Mouse (Mus musculus) kidney, postnatal 14 days (tissue): Measurements from ENCODE around the gene Il1rapl1.

Experiments used
- DNase-seq: peaks from one replicate; pipeline ENCODE4 v3.0.0; 2022; ENCODE audit warnings: mixed read lengths

Il1rapl1 gene

DNA sequence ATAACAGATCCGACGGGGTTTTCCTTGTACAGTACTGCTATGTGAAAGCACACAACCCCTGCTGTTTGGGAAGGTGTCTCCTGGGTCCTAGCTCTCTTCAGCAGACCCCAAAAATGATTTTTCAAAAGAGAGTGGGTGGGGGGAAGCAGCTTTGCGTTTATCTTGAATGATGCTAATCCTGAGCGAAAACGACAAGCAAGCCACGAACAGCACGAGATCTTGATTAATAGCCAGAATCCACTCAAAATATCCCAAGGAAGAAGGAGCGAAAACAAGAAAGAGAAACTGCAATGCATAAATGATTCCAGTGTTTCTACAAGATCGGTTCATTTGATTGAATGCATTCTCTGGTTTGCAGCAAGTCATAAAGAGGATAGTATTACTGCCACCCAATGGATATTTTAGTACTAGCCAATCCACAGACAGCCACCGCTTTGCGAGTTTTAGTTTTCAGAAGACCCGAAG lies at the start of gene Il1rapl1:
Gene Il1rapl1, minus strand, starts transcription at position 37 of the 465 bp plus-strand sequence.
- no peak for DNase-seq

DNA sequence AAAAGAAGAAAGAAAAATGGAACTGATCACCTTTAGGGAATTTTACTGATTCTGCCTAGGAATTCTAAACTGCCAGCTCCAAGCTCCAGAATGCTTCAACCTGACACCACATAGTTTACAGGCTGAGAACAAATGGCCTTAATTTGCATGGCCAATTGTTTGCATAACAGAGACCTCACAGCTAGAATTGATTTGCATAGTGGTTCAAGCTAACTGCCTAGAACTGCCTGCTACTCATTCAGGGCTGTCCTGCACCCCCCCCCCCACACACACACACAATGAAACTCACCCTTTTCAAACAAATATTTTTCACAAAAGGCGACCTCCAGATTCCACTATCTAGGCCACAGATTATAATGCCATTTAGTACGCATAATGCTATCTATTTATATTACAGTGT lies 42.6 kb upstream of the Il1rapl1 start:
- DNase-seq = no peak

DNA sequence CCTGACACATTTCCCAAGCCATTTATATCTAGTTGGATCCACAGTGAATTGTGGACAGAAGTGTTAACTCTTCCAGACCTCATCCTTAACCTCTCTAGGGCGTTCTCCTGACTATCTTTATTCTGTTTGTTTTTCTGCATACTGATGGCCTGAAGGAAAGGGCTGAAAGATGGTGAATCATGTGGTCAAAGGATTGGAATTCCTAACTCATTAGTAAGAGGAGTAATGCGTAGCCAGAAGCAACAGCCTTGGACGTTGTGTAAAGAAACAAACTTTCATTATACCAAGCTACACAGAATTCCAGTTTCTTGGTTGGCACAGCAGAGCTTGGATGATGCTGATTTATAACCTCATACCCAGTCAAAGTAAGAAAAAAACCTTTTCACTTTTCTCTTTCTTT lies 10.2 kb upstream of the Il1rapl1 start:
- no peak for DNase-seq

DNA sequence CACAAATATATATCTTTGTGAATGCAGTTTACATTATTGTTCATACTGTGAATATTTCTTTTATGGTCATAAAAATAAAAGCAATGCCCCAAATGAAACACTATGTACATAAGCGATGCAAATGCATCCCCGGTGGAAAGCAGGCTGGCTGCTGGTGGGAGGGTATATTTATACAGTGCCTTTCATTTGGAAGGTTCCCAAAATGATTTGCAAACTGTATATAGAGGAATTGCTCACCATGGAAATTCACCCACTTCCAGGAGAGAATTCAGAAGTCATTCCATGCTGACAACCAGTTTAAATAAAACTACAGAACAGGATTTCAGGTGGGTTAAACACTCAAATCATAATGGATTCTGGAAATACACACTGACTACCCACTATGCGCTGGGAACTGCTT lies 4.6 kb upstream of the Il1rapl1 start:
- no peak for DNase-seq

DNA sequence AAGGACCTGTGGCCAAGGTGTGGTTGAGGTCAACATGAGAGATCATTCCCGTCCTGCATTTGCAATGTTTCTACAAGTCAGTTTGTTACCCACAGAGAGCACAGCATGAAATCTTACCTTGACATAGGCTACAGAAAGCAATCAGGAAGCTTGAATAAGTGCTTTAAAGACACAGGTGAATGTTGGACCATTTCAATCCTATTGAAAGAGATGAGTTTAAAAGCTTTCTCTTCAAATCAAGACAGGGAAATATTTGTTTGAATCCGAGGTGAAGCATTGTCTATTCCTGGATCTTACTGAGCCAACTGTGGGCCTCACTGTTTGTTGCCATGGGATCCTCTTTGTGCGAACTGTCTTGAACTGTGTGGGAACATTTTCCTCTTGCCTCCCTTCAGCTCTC lies 2.4 kb upstream of the Il1rapl1 start:
- no peak for DNase-seq

DNA sequence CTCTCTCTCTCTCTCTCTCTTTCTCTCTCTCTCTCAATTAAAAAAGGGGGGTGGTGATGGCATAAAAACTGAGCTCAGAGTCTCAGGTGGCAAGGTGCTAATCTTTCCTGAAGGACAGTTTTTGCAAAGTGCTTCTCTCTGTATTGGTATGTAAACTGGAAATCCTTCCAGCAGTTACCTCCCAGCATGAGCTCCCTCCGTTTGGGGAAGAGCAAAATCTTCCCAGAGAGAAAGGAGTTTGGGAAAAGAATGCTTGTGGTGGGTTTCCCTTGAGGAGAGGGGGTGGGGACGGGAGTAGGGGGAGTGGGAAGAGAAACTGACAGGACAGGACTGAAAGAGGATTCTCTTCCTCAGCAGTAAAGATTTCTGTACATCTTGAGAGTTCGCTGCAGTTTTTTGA lies 881 bp upstream of the Il1rapl1 start:
- no peak for DNase-seq

DNA sequence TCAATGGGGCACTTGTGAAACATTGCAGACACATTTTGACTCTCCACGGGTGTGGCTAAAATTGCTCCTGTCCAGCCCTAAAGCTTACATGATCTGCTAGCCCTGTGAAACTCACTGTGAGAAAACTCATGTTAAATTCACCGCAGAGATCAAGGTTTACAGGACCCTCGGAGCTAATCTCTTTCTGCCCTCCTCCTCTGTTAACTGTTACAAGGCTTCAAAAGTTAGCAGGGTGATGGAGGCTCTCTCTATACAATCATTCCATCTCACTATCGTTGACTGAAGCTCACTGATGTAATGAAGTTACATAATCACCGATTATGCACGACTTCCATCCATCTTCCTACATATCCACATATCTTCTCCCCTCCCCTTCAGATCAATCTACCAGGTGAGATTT lies 1.9 kb downstream of the Il1rapl1 start:
- no peak for DNase-seq

DNA sequence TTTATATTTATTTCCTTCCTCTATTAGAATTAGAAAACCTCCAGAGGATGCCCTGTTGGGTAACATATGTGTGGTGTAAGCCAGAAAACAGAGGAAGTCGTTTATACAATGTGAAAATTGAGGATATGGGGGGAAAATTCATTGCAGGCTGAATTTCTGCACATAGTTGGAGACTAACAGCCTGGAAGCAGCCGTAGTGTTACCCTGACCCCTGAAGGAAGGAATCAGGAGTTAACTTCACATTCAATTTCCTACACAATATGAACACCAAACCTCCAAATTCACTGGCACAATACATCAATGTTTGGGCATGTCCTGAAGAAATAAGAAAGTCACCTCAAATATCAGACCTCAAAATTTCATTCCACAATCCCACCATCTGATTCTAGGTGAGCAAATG lies 3.2 kb downstream of the Il1rapl1 start:
- DNase-seq = no peak

DNA sequence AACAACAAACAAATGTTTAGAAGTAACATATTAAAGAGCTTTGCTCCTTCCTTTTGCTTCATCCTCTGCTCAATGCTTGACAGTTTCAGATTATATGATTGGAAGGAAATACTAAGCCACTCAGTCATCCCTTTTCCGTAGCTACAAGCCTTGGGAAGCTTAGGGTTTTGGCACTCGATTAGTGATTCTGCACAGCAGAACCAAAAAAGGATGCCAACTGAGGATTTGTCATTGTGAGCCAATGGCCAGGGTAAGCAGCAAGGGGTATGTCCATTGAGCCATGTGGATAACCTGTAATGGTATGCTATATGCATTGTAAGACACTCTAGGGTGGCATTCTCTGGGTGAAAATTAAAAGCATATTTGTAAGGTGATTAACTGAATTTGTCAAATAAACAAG lies 5.7 kb downstream of the Il1rapl1 start:
- no peak for DNase-seq

DNA sequence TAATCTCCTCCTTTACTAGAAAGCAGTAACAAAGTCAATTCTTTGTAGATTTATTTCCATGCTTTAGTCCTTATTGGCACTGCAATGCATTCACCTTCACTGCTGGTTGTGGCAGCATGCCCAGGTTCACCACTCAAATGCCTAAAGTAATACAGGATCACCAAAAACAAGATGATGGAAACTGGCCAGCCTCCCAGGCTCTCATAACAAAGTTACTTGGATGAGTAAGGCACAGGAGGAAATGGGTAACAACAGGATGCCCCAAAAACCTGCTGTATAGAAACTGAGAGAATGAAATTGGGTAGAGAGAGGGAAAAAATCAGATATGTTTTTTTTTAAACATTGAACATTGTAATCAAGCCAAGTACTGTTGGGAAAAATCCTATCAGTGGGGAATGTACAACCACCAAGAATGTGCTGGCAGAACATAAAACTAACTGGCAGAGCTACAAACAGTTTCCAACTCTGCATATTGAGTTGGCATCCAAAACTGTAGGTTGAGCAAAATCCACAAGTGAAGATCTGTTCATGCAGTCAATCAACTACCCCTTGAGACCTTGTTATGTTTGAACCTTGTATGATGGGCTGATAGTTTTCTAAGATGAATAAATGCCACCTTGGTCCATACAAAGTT lies 21.4 kb downstream of the Il1rapl1 start:
- DNase-seq = no peak

DNA sequence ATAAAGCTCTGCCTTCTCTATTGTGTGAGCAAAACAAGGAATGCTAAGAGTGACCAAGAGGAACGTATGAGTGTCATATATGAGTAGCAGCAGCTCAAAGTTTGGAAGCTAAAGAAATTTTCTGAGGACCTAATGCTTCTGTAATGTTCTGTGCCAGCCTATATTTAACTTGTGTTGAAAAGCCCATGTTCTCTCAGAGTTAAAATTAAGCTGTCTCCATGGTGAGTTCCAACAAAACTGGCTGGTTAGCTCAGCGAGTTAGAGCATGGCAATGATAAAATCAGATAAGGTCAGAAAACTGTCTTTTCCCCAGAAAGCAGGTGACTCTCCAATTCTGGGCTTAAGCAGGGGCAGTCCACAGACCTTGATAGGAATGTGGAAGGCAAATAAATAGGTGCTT lies 25.6 kb downstream of the Il1rapl1 start:
- no peak for DNase-seq

DNA sequence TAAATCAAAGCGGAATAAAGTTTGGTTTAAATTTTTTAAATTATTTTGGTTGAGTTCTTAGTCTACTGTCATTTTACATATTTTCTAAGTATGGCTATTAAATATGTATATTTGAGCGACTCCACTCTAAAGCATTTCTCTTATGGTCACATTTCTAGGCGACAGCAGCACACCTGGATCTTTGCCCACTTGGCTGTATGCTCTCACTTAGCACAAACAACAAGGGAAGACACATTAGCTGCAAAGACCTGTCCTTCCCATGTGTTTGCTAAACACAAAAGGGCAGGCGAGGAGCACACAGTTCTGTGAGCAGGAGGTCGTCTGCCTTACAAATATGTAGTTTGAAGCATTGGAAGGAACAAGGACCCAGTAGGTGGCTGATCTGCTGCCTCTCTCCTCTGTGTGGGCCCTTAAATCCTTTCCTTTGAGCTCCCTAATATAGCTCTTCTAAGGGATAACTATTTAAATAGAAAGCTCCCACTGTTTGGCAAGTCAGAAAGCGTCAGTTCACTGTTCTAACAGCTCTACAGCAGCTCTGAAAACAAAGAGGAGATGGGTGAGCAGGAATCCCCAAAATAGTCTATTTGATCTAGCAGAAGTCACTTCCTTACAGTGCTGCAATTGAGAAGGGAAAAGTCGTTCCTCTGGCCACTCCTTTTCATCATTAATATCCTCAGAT lies 42.6 kb downstream of the Il1rapl1 start:
- no peak for DNase-seq

DNA sequence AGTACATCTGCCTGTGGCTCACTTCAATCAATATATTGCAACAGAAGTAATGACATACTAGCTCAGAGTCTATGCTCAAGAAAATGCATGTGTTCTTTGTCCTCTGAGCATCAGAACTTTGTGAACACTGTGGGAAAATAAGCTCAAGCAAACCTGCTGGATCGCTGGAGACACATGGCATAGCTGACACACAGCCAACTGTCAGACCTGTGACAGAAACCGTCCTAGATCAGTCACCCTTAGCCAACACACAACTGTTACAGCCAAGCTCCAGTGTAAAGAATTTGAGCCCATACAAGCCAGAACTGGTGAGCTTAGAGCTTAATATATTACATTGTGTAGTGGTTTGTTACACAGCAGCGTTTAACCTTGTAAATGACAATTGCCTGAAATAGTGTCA lies 45.1 kb downstream of the Il1rapl1 start:
- no peak for DNase-seq

DNA sequence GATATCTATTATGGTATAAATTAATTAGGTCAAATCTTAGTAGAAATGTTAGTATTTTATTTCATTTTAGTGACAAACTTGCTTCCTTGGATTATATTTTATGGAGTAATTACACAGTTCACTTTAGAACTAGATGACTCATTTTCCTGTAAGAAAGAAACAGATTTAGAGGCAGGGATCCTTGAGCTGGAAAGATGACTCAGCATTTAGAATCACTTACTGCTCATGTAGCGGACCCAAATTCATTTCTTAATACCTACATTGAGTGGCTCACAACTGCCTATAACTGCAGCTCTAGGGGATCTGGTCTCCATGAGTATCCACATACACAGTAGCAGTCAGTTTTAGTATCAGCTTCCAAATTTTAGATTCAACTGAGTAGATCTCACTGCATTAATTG lies 71.9 kb downstream of the Il1rapl1 start:
- DNase-seq = no peak

DNA sequence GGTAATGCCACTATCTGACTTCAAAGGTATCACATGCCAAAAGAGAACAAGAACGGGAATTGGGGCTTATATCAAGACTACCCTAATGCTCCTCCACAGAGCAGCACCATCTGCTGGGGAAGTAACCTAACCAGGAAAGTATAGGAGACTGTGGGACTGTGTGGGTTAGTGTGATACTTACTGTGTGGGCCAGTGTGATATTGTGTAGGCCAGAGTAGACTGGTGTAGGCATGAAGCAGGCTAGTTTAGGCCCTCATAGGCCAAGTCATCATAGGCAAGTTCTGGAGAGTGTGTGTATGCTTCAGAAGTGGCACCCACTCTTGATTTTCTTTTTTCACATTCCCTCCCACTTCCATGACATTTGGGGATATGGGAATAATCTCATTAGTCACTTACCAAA lies 76.5 kb downstream of the Il1rapl1 start:
- DNase-seq = no peak

DNA sequence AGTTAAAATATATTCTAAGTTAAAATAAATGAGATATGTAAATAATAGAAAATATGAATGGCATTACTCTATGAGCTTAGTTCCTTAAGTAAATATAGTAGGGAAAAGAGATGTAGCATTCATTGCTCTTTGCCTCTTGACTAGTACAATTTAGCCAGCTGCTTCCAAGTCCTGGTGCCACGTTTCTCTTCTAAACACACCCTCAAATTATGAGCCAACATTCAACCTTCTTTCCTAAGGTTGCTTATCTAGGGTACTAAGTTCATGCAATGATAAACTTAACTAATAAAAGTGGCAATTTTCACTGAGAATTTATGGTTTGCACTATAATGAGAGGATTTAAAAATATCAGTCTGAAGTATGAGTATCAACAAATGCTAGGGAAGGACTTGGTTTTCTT lies 218.3 kb downstream of the Il1rapl1 start:
- no peak for DNase-seq

DNA sequence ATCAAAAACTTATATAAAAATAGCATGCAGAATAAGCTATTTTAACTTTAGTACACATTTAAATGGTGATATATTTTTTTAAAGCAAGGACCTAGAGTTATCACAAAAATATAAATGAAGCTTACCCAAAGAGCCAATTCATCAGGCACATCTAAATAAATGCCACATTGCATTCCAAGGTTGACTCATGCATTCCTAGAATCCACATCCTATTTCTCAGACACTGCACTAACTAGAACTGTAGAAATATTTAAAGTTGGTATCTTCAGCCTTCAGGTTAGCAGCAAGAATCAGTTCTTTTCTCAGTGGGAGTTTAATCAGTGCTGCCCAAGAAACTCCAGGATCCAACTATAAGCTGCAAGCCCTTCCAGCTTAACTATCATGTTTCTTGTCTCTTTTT lies 223.5 kb downstream of the Il1rapl1 start:
- DNase-seq = no peak

DNA sequence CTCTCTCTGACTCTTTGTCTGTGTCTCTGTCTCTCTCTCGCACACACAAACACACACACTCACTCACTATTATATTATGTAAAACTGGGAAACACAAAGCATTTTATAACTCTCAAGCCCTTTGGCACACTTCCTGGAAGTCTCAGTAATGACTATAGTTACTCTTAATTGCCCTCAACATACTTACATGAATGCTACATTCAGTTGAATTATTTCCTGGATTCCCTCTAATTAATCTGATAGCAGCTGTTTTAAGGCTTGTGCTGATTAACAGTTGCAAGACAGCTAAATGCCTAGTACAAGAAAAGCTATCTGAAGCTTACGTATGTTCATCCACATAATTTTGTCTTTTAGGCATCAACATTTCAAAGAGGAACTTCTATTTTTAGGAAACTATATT lies 261.3 kb downstream of the Il1rapl1 start:
- DNase-seq = peak; percentile 1

DNA sequence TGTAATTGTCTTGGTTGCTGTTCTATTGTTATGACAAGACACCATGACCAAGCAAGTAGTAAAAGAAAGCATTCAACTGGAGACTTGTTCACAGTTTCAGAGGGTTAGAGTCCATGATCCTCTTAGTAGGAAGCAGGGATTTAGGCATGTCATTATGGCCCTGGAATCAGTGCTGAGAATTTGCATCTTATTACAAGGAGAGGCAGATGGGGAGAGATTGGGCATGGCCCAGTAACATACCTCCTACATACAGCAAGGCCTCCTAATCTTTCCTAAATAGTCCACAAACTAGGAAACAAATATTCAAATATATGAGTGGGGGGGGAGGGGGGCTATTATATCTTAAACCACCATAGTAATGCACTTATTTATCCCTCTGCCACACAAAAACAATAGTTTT lies 301.6 kb downstream of the Il1rapl1 start:
- DNase-seq = no peak

DNA sequence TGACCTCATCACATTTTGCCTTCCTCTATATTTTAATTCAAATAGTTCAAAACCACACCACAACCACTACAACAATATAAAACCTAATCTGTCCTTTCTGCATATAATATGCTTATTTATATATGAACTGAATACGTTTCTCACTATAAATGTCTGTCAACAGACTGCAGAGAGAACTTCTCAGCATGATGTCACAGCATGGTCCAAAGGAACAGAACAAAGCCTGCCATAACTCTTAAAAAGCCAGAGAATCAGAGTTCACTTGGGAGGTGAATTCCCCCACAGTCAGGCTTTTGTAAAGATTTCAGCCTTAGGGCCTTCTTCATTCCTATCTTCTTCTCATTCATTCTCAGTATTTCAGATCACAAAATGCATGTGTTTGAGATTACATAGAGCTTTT lies 307.7 kb downstream of the Il1rapl1 start:
- DNase-seq = no peak

DNA sequence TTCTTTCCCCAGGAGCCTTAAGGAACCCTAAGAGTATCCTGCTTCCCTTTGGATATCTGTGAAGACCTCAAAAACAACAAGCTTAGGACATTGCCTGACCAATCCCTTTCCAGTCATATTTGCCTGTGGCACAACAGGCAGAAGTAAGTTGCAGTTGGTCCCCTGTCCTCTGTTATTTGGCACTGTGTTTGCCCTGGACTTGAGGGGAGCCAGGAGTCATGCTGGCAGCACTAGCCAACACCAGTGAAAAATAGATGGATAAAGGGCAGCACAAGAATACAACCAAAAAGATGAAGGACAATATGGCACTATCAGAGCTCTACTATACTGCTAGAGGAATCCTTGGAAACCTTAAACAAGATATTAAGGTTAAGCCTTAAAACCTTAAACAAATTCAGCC lies 322.4 kb downstream of the Il1rapl1 start:
- no peak for DNase-seq

DNA sequence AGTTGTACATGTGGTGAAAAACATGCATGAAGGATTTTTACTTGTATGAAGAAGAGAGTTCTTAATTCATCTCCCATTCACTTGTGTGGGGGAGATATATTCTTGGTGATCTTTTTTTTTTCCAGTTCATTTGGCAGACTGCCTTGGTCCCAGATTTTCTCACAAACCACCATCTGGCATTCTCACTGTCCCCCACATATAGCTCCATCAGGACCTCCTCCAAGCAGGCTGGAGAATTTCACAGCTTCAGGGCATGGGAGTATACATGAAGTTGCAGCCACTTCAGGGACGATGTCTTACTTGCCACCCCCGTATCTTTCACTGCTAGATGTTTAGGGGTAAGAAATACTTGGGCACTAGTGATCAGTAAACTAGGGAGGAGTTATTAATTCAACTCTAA lies 404.9 kb downstream of the Il1rapl1 start:
- DNase-seq = no peak

DNA sequence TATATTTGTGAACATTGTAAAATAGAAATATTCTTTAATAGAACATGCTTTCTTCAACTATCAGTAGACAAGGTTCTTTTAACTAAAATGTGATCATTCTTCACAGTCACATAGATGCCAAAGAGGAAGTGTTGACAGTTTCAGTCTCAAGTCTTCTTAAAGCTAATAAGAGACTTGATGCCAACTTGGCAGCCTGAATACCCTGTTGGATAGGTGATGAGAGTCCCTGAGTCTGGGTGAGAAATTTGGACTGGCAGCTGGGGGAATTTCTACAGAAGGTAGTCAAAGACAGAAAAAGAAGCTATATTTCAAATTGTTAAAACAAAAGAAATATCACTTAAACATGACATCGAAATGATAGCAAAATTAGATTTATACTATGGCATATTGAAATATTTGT lies 451.6 kb downstream of the Il1rapl1 start:
- no peak for DNase-seq

DNA sequence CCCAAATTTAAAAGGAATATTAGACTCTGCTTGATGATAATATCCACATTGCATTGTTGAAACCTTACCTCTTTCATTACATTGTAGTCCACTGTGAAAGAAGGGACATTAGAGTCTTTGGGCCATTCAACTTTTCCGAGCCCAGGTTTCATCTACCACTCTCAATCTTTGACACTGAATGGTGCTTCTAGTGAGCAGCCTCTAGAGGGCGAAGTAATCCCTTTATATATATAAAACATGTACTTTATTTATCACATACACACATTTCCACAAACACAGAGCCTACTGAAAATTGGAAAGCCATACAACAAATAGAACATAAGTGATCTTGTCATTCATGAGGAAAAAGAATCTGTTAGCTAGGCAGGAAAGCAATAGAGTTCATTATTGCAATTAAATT lies 459.8 kb downstream of the Il1rapl1 start:
- peak; percentile 0 for DNase-seq

DNA sequence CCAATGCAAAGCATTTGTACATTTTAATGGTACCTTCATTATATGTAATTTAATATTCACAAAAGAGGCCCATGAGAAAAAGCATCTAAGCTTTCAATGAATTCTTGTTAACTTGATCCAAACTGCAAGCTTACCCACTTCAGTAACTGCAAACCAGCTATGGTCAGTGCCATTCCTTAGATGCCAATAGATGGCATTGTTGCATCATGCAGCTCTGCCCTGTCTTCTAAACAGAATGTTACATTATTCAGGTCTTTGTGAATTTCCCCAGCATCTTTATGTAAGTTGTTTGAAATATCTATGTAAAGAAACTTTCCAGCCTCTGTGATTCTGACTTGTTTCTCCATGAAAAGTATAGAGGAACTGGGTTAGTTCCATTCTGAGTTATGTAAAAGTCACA lies 514.5 kb downstream of the Il1rapl1 start:
- DNase-seq = no peak
